Mouse (Mus musculus) spleen, postnatal 36 days (tissue): Measurements from ENCODE around the gene Rundc3a.
"Not testable (repeated sequence)": the region's sequence is repeated elsewhere in the genome, so short reads cannot be mapped to it uniquely, and the experiment has no call there.

Experiments used
- DNase-seq, 2 experiments: peaks; one replicate each; pipeline ENCODE4 v3.0.0; 2022; ENCODE audit warnings: low spot score in 2 of 2, mixed read lengths in 1 of 2

Rundc3a gene

GRCm38 (mm10) chr11:102408344-102408876 is 15.2 kb downstream of the Rundc3a start:
- peak; percentile 95 to 96 for DNase-seq

- no peak for DNase-seq
These were observed 15.9 kb downstream of the Rundc3a start for GRCm38 (mm10) chr11:102408888-102409794.

DNA sequence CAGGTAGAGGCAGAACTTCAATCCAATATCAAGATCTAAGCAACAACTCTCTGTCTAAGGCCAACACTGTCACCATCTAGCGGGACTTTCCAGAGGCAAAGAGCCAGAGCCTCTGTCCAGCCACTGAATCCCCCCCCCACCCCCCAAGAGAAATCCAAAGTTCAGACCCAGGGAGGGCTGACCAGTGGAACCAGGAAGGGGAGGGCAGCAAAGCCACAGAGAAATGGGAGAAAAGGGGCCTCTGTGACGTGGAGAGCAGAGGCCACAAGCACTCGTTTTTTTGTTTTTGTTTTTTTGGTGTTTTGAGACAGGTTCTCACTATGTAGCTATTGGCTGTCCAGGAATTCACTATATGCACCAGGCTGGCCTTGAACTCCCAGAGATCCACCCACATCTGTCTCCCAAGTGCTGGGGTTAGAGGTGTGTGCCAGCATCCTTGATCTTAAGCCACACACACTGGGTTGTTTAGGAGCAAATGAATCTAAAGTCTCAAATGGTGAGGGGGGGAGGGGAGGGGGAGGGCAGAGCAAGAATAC is 16.7 kb downstream of the Rundc3a start:
- no peak for DNase-seq

GRCm38 (mm10) chr11:102410345-102410744 is 17.1 kb downstream of the Rundc3a start:
- DNase-seq = not testable (repeated sequence)

DNA sequence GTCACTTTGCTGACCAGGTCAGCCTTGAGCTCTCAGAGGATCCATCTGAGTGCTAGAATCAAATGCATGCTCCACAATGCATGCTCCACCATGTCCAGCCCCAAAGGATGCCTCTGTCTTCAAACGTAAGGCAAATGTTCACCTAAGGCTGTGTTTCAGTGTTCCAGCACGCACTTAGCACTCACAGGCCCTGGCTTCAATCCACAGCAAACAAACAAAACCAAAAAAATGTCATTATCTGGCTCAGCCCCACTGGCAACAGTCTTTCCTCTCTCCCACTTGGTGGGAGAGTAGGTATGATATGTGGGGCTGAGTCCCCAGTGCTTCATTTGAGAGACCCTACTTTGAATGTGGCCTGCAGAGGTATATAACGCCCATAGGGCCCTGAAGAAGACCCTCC is 17.9 kb downstream of the Rundc3a start:
- no peak for DNase-seq

GRCm38 (mm10) chr11:102411704-102412103 is 18.5 kb downstream of the Rundc3a start:
- DNase-seq = peak; percentile 78 to 85

- no peak for DNase-seq
These were observed 19.9 kb downstream of the Rundc3a start for GRCm38 (mm10) chr11:102413059-102413458.

DNA sequence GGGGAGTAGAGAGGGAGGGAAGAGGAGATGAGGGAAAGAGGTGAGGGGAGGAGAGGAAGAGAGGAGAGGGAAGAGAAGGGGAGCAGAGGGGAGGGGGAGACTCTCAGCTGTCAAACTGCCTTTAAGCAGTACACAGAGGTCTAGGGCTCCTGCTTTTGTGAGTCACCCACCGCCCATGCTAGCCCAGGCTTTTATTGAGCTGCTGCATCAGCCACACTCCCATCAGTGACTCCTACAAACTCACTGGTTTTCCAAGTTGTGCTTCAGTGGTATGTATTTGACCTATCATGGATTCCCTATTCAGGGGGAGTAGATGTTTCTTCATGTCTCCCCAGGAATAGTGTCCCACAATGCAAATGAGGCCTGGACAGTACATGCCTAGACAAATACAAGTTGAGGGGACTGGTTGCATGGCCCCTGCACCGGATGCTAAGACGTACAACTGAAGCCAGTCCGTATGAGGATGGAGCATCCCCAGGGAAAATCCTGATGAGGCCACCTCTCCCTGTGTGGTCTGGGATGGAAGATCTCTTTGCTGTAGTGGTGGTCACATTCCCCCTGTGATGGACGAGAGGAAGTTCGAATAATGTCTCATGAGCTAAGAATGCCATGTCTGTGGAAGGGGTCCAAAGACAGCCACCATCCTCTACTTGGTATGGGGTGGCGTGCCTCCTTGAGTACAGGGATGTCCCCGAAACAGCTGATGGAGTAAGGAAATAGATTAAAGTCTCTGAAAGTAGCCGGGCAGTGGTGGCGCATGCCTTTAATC is 22.0 kb downstream of the Rundc3a start:
- DNase-seq = no peak

- no peak for DNase-seq
These were observed 24.0 kb downstream of the Rundc3a start for GRCm38 (mm10) chr11:102417160-102417559.

GRCm38 (mm10) chr11:102418887-102419286 is 25.7 kb downstream of the Rundc3a start:
- DNase-seq = no peak

DNA sequence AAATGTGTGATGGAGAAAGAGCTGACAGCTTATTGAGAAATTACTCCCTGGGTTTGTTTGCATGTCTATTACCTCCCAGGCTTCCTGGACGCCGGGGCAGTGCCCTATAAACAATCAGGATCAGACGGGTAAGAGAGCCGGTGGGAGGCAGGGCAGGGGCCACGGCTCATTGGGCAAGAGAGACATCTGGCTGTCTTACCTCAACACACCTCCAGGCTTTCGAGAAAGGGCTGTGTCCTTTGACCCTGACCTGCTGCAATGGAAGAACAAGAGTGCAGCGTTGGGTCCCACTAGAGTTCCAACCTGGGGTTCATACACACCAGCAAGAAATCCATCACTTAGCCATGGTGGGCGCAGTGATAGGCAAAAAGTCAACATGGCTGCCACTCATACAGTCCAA is 28.4 kb downstream of the Rundc3a start:
- no peak for DNase-seq

- DNase-seq = no peak
These were observed 31.5 kb downstream of the Rundc3a start for GRCm38 (mm10) chr11:102424666-102425065.

DNA sequence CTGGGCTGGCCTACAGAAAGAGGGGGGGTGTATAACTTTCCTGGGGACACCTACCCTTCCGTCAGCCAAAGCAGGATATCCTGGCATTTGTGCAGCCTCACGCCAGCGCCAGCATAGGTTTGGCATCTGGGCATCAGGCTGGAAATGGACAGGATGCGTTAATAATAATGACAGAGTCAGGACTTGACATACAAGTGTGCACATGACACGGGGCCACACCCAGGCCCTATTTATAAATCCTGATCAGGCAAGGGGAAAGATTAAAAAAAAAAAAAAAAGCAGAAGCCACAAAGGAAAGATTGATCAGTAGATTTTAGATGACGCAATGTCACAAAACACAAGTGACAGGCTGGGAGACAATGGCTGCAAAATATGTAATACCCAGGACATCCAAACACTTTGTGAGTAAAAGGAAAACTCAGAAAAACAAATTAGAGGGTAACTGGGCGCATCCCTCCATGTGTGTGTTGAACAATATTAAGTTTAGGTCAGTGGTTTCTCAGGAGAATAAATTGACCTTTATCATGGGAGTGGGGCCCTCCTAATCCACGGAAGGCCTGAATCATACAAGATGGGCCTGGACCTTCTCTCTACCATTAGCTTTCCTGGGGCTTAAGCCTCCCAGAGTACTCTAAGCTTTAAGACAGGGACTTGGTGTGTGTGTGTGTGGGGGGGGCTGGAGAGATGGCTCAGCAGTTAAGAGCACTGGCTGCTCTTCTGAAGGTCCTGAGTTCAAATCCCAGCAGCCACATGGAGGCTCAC is 32.5 kb downstream of the Rundc3a start:
- DNase-seq = no peak

DNA sequence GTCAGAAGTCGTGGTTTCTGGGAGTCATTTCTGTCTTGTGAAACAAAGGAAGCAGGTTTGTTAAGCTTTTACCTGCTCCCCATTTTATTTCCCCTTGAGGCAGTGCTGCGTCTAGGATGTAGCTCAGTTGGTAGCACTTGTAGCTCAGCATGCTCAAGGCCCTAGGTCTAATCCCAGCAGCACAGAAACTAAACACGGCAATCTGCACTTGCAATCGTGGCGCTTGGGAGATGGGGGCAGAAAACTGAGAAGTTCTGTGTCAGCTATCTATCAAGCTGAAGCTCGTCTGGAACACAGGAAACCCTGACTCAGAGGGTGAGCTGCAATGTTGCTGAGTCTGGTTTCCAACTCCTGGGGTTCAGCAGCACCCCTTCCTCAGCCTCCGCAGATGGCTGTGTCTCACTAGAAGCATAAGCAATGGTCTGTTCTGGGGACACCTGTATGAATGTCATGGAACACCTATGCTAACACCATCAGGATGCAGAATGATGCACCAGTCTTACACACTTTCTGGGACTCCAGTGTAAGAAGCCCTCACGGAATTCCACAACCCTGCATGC is 35.9 kb downstream of the Rundc3a start:
- DNase-seq = no peak

GRCm38 (mm10) chr11:102429551-102429950 is 36.3 kb downstream of the Rundc3a start:
- no peak for DNase-seq

GRCm38 (mm10) chr11:102430121-102431017 is 37.2 kb downstream of the Rundc3a start, which contains the start of gene Grn:
Gene Grn, plus strand, starts transcription at chr11:102430315.
- peak; percentile 79 to 86 for DNase-seq

DNA sequence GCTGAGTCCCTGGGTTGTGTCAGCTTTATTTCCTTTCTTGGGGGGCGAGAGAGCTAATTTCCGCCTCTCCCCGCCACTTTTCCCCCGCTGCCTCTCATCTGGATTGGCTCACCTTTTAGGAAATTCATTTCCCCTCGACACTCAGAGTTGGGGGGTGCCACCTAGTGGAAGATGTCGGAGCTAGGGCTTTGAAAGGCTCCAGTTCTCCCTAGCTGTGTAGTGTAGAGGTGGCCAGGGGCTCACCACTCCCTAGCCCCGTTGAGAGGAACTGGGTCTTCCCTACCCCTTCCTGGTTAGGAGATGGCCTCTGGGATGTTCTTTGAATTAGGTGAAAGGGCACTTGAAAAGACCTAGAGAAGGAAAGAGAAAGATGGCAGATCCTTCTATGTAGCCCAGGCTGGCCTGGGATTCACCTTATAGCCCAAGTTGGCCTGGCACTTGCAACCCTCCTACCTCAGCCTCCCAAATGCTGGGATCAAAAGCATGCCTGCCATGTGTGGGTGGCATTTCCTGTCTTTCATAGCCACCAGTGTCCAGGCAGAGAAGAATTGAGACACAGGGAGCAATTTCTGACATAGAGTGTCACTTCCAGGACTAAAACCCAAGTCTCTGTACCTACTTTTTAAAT is 37.9 kb downstream of the Rundc3a start:
- DNase-seq = peak; percentile 77 to 81

DNA sequence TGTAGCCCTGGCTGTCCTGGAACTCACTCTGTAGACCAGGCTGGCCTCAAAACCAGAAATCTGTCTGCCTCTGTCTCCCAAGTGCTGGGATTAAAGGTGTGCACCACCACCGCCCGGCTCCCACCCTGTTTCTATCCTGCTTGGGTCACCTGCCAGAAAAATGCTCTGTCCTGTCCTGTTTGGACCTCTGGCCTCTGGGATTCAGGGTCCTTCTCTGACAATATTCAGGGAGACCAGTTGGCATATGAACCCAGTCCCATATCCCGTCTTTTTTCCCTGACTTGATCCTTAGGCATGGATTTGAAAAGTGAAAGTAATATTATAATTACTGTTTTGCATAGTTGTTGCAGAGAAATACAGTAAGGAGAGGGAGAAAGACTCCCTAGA is 38.5 kb downstream of the Rundc3a start:
- no peak for DNase-seq

DNA sequence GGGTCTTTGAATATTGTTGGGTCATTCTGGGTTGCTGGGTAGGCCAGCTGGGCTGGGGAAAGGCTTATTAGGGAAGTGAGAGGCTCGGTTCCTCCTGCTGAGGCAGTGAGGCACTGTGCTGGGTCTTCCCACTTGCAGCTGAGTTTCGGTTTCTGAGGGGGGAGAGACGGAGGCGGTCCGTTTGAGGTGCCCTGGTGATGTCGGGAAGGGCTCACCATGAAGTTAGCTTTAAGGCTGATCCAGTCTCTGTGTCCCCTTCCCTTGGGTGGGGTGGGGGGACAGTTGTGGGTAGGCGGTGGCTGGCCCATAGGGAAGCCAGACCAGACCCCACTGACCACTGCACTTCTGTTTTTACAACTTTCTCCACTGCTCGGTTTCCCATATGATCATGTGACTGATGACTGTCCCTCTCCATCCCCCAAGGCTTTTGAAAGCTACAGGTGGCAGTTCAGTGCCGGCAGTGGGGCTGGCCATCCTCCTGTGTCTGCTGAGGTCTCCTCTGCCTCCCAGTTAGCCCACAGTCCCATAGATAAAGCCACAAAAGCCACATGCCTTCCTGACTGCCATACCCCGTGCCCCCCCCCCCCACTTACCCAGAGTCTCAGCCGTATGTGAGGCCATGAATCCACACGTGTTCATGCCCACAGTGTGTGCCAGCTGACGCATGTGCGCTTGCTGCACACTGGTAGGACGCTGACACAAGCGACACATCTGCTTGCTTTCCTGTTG is 39.1 kb downstream of the Rundc3a start:
- DNase-seq = peak; percentile 88 to 89
